Mouse (Mus musculus) forebrain, embryonic 10.5 days (tissue): ENCODE results near the gene Acaca. TPM values are rescaled to one million over a fixed set of nuclear protein-coding genes. Genes with fewer than 3 reads are reported as not detected.

Source experiments
- DNase-seq: peaks from one replicate; pipeline ENCODE4 v3.0.0-alpha.2; 2017; ENCODE audit warnings: low spot score; ENCODE audit errors: extremely low spot score
- H3K27ac ChIP-seq: fragments of 300-500 bp; sonication (generic); 2 replicates; pipeline ENCODE4 v1.5.1; 2016; ENCODE audit warnings: mild to moderate bottlenecking
- H3K27me3 ChIP-seq: fragments of 300-500 bp; sonication (generic); 2 replicates; pipeline ENCODE4 v1.6.1; 2016; ENCODE audit warnings: mild to moderate bottlenecking; ENCODE audit not compliant: poor library complexity, severe bottlenecking
- H3K36me3 ChIP-seq: fragments of 300-500 bp; sonication (generic); replicated peaks from 2 replicates; pipeline ENCODE4 v1.6.1; 2016; ENCODE audit warnings: mild to moderate bottlenecking, moderate library complexity
- H3K4me1 ChIP-seq: fragments of 300-500 bp; sonication (generic); 2 replicates; pipeline ENCODE4 v1.6.1; 2016
- H3K4me3 ChIP-seq: fragments of 300-500 bp; sonication (generic); 2 replicates; pipeline ENCODE4 v1.5.1; 2016; ENCODE audit warnings: mild to moderate bottlenecking, moderate library complexity
- H3K9me3 ChIP-seq: fragments of 300-500 bp; sonication (generic); 2 replicates; pipeline ENCODE4 v1.6.1; 2016; ENCODE audit warnings: mild to moderate bottlenecking, moderate library complexity
- WGBS: fragments of 180-500 bp; shearing (Covaris S2); methylation state at CpG from one replicate; pipeline ENCODE4 v1.1.7; 2016; 5-methylcytosine and 5-hydroxymethylcytosine counted together
- polyA plus RNA-seq: library from polyadenylated mRNA; unstranded; fragments of >200 nt; fragmentation: Nextera tagmentation; extraction: Ambion mirVana; gene quantifications from 2 replicates; pipeline ENCODE4 v1.2.1, GENCODE M21; 2016

Gene Acaca
- polyA plus RNA-seq, 1 experiment from 2014 or later, result 26.8 TPM

GRCm38 (mm10) chr11:84117431-84117830, 12.0 kb upstream of the Acaca start:
- H3K4me1 ChIP-seq, result no peaks in the 10 kb centered on the region
- DNase-seq, result no peak
- H3K9me3 ChIP-seq, result no peaks in the 10 kb centered on the region
- WGBS, result 92% methylated on average over 4 of the region's 4 CpGs
- no peaks in the 10 kb centered on the region for H3K27me3 ChIP-seq
- peaks cover 96% of the 10 kb centered on the region for H3K36me3 ChIP-seq
- no peak overlapping the region for H3K27ac ChIP-seq
- no peak overlapping the region for H3K4me3 ChIP-seq

DNA sequence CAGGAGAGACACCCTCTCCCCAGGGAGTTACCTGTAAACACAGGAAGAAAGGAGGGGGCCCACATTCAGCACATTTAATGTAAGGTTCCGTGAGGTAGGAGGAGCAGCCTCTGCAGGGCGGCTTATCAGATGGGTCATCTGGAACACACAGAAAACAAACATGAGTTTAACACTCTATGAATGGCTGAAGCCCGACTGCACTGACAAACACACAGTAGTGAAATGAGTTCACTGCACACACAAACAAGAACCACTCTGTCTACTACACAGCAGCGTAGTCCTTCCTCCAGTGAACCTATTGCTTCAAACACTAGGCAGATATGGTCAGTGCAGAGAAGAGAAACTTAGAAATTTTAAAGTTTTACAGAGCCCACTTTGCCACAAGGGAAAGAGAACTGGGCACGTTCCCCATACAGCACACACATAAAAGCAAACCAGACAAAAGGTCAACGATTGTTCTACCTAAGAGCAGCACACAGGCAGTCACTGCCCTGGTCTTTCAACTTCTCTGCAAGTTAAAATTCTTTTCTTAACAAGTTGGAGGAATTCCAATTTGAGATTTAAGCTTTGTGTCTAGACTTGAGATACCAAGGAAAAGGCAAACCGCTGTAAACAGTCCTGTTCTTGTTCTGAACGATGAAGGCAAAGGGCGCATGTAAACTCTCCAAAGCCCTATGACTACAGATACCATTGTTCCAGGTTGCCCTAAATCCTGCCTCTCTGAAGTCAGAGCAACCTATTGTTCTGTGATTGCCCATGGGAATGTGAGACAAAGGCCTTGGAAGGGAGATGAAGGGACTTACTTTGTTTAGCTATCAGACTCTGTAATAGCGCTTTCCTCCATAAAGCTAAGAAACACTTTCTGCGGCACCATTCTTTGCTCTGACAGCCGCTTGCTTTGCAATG, 8.2 kb upstream of the Acaca start:
- Histone ChIP-seq H3K27ac (no peak overlapping the region), H3K36me3 (peaks cover 98% of the 10 kb centered on the region), H3K4me1 (no peaks in the 10 kb centered on the region), H3K27me3 (no peaks in the 10 kb centered on the region), H3K4me3 (no peak overlapping the region), H3K9me3 (no peaks in the 10 kb centered on the region)
- 88% methylated on average over 12 of the region's 12 CpGs for WGBS
- no peak for DNase-seq

GRCm38 (mm10) chr11:84127977-84128376, 1.5 kb upstream of the Acaca start:
- Histone ChIP-seq H3K9me3 (no peaks in the 10 kb centered on the region), H3K4me1 (peaks cover 19% of the 10 kb centered on the region), H3K27ac (no peak overlapping the region), H3K36me3 (peaks cover 45% of the 10 kb centered on the region), H3K27me3 (no peaks in the 10 kb centered on the region), H3K4me3 (peak overlapping the region; percentile 68; the same call in 1 of the 2 replicates)
- DNase-seq, result no peak
- 91% methylated on average over 4 of the region's 4 CpGs for WGBS

DNA sequence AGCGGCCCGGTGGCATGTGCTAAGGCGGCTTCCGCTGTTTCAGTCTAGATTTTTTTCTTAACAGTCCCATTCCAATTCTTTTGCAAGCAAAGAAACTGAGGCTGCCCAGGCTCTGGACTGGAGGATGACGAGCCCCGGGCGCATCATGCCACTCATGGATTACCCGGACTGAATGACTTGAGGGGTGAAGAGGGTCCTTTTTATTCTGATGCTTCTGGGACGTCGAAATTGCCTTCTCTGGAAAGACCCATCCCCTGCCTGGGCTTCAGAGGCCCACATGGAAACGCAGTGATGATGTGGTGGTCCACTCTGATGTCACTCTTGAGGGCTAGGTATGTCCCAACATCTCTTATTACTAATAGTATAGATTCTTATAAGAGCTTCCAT, 320 bp downstream of the Acaca start:
- peaks cover 28% of the 10 kb centered on the region for H3K36me3 ChIP-seq
- DNase-seq, result no peak
- H3K9me3 ChIP-seq, result no peaks in the 10 kb centered on the region
- WGBS, result 8% methylated on average over 11 of the region's 11 CpGs
- H3K27ac ChIP-seq, result peak overlapping the region; percentile 95
- peak overlapping the region; percentile 68 for H3K4me3 ChIP-seq
- peaks cover 19% of the 10 kb centered on the region for H3K4me1 ChIP-seq
- H3K27me3 ChIP-seq, result no peaks in the 10 kb centered on the region

DNA sequence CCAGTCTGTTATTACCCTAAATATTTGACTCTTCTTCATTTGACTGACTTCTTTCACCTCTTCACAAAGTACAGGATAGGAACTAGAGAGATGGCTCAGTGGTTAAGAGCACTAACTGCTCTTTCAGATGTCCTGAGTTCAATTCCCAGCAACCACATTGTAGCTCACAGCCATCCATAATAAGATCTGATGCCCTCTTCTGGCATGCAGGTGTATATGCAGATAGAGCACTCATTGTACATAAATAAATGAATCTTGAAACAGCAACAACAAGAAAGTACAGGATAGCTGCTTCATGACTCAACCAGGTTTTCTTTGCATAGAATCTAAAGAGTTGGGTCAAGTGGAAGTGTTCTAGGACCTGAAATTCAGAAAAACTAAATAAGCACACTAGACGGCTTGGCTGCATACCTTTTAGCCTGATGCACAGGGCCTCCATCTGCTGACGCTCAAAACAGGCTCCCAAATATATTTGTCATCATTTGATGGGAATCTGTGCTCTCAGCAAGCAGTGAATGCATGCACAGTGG, 4.9 kb downstream of the Acaca start:
- no peaks in the 10 kb centered on the region for H3K36me3 ChIP-seq
- no peak for DNase-seq
- H3K4me1 ChIP-seq, result peaks cover 15% of the 10 kb centered on the region
- no peak overlapping the region for H3K27ac ChIP-seq
- no peaks in the 10 kb centered on the region for H3K9me3 ChIP-seq
- H3K4me3 ChIP-seq, result no peak overlapping the region
- H3K27me3 ChIP-seq, result no peaks in the 10 kb centered on the region
- 96% methylated on average over 2 of the region's 2 CpGs for WGBS

- Histone ChIP-seq H3K4me1 (peaks cover 6% of the 10 kb centered on the region), H3K4me3 (no peak overlapping the region), H3K36me3 (no peaks in the 10 kb centered on the region), H3K9me3 (no peaks in the 10 kb centered on the region), H3K27me3 (no peaks in the 10 kb centered on the region), H3K27ac (no peak overlapping the region)
- 86% methylated on average over 3 of the region's 3 CpGs for WGBS
- no peak for DNase-seq
Observed at GRCm38 (mm10) chr11:84136453-84136852, 7.0 kb downstream of the Acaca start.

GRCm38 (mm10) chr11:84141752-84142151, 12.3 kb downstream of the Acaca start:
- Histone ChIP-seq H3K4me3 (no peak overlapping the region), H3K27me3 (no peaks in the 10 kb centered on the region), H3K9me3 (no peaks in the 10 kb centered on the region), H3K36me3 (no peaks in the 10 kb centered on the region), H3K27ac (no peak overlapping the region), H3K4me1 (peaks cover 11% of the 10 kb centered on the region)
- DNase-seq, result peak; percentile 39
- 60% methylated on average over 2 of the region's 2 CpGs for WGBS

DNA sequence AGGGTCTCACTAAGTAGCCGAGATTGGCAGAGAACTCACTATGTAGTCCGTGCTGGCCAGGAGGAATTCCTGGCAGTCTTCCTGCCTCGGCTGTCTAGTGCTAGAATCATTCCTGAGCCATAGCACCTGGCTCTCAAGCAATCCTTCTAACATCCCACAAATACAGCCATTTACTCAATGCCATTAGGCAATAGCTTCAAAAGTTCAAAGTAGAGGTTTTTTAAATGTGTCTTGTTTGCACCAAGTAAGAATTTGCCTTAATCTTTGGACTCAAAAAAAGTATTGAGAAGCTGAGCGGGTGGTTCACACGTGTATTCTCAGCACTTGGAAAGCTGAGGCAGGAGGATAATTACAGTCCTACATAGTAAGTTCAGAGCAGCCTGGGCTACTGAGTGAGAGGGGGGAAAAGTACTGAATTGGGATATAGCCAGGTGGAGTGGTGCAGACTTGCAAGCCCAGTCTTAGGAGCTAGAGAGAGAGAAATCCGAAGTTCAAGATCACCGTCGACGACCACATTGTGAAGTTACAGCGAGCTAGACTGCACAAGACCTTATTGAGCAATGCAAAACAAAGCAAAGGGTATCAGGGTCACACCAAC, 15.8 kb downstream of the Acaca start:
- Histone ChIP-seq H3K36me3 (no peaks in the 10 kb centered on the region), H3K9me3 (no peaks in the 10 kb centered on the region), H3K4me3 (no peak overlapping the region), H3K4me1 (peaks cover 5% of the 10 kb centered on the region; the same call in 1 of the 2 replicates), H3K27me3 (no peaks in the 10 kb centered on the region), H3K27ac (no peak overlapping the region)
- no peak for DNase-seq
- 83% methylated on average over 10 of the region's 10 CpGs for WGBS

DNA sequence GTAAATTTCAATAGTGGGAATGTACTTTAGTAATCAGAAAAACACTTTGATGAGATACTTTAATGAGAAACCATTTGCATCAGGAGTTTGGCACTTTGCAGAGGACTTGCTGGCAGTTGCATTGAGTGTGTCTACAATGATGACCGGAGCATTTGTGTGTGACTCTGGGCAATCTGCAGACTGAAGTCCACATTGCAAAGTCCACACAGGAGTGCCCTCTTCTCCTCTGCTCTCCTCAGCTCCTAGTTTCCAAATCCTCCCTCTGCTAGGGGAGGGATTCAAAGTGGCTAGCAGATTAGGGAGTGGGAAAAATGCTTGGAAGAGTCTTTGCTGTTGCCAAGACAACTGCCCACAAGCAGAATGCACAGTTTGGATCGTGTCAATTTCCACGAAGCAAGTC, 16.6 kb downstream of the Acaca start:
- no peak overlapping the region for H3K27ac ChIP-seq
- no peak for DNase-seq
- H3K36me3 ChIP-seq, result no peaks in the 10 kb centered on the region
- WGBS, result 71% methylated on average over 3 of the region's 3 CpGs
- no peak overlapping the region for H3K4me3 ChIP-seq
- no peaks in the 10 kb centered on the region for H3K27me3 ChIP-seq
- peaks cover 5% of the 10 kb centered on the region; the same call in 1 of the 2 replicates for H3K4me1 ChIP-seq
- no peaks in the 10 kb centered on the region for H3K9me3 ChIP-seq

DNA sequence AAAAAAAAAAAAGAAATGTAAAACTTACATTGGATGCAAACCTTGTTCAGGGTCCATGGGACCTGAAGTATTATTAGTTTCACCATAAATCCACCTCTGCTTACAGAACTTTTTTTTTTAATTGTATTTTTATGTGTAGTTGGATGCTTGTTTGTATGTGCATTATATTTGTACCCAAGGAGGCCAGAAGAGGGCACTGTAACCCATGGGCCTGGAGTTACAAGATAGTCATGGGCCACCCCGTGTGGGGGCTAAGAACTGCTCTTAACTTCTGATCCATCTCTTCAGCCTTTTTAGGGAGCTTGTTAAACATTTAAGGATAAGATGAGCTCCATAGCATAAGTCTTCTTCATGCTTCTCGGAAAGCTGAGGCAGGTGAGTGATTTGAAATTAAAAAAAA, 21.4 kb downstream of the Acaca start:
- Histone ChIP-seq H3K27ac (no peak overlapping the region), H3K4me3 (no peak overlapping the region), H3K9me3 (no peaks in the 10 kb centered on the region), H3K4me1 (peaks cover 5% of the 10 kb centered on the region; the same call in 1 of the 2 replicates), H3K27me3 (no peaks in the 10 kb centered on the region), H3K36me3 (no peaks in the 10 kb centered on the region)
- no peak for DNase-seq
- WGBS, result 69% methylated on average over 2 of the region's 2 CpGs

GRCm38 (mm10) chr11:84156535-84157262, 27.2 kb downstream of the Acaca start:
- WGBS, result 96% methylated on average over 4 of the region's 4 CpGs
- Histone ChIP-seq H3K27me3 (no peaks in the 10 kb centered on the region), H3K9me3 (no peaks in the 10 kb centered on the region), H3K27ac (no peak overlapping the region), H3K4me3 (no peak overlapping the region), H3K4me1 (no peaks in the 10 kb centered on the region), H3K36me3 (no peaks in the 10 kb centered on the region)
- DNase-seq, result no peak

DNA sequence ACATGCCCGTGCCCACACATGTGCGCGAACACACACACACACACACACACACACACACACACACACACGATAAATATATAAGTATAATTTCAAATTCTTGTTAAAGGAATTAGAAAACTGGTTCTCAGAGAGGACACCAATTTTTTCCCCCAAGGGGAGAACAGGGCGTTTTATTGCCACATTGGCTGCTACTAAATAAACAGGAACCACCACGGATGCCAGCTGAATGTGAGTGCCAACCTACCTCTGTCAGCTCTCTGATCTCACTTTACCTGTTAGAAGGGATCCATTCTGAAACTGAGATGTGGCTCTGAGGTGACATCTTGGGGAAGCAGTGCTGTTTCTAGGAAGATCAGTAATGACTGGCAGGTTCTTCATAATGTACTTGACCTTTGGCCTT, 34.7 kb downstream of the Acaca start:
- peaks cover 3% of the 10 kb centered on the region; the same call in 1 of the 2 replicates for H3K4me1 ChIP-seq
- H3K27ac ChIP-seq, result no peak overlapping the region
- no peaks in the 10 kb centered on the region for H3K9me3 ChIP-seq
- H3K36me3 ChIP-seq, result no peaks in the 10 kb centered on the region
- H3K4me3 ChIP-seq, result no peak overlapping the region
- H3K27me3 ChIP-seq, result peaks cover 24% of the 10 kb centered on the region
- WGBS, result 87% methylated on average over 6 of the region's 6 CpGs
- no peak for DNase-seq
